Mouse (Mus musculus) stomach, postnatal 0 days (tissue): ENCODE data around the gene Dclre1a. TPM values are rescaled to one million over a fixed set of nuclear protein-coding genes. Genes with fewer than 3 reads are reported as not detected.

ENCODE experiments used
- ATAC-seq: fragments of 200-750 bp; cut with Nextera tagmentation; 2 replicates; pipeline ENCODE4 v1.8.0; 2017; ENCODE audit not compliant: low FRiP score, low TSS enrichment
- DNase-seq: peaks from one replicate; pipeline ENCODE4 v3.0.0-alpha.2; 2016; ENCODE audit warnings: low spot score
- H3K27ac ChIP-seq: fragments of 300-500 bp; sonication (generic); replicated peaks from 2 replicates; pipeline ENCODE4 v1.5.1; 2014; ENCODE audit warnings: mild to moderate bottlenecking, control low read depth
- H3K27me3 ChIP-seq: fragments of 300-500 bp; sonication (generic); 2 replicates; pipeline ENCODE4 v1.6.1; 2014; ENCODE audit warnings: low read length; ENCODE audit not compliant: control insufficient read depth, insufficient read depth
- H3K36me3 ChIP-seq: fragments of 300-500 bp; sonication (generic); 2 replicates; pipeline ENCODE4 v1.6.1; 2014; ENCODE audit warnings: low read length, mixed read lengths; ENCODE audit not compliant: control insufficient read depth, insufficient read depth
- H3K4me1 ChIP-seq: fragments of 300-500 bp; sonication (generic); replicated peaks from 2 replicates; pipeline ENCODE4 v1.6.1; 2014; ENCODE audit warnings: antibody characterized with exemption; ENCODE audit not compliant: control insufficient read depth, insufficient read depth
- H3K4me2 ChIP-seq: fragments of 300-500 bp; sonication (generic); replicated peaks from 2 replicates; pipeline ENCODE4 v1.6.1; 2014; ENCODE audit warnings: low read depth, mild to moderate bottlenecking, control low read depth, moderate library complexity
- H3K4me3 ChIP-seq: fragments of 300-500 bp; sonication (generic); 2 replicates; pipeline ENCODE4 v1.5.1; 2014; ENCODE audit warnings: low read depth, low read length, control low read depth
- H3K9ac ChIP-seq: fragments of 300-500 bp; sonication (generic); 2 replicates; pipeline ENCODE4 v1.6.1; 2014; ENCODE audit warnings: mild to moderate bottlenecking, low read length, control low read depth, mixed read lengths
- H3K9me3 ChIP-seq: fragments of 300-500 bp; sonication (generic); 2 replicates; pipeline ENCODE4 v1.6.1; 2016; ENCODE audit warnings: low read length; ENCODE audit not compliant: control insufficient read depth
- CTCF ChIP-seq: IDR thresholded peaks from 2 replicates; pipeline ENCODE4 v1.5.1; 2016; ENCODE audit warnings: antibody characterized with exemption, low read depth, mild to moderate bottlenecking, moderate library complexity
- EP300 ChIP-seq: optimal IDR thresholded peaks from 2 replicates; pipeline ENCODE3; 2016; ENCODE audit warnings: antibody characterized with exemption
- WGBS: fragments of 180-500 bp; shearing (Covaris S2); extraction: QIAGEN DNeasy Blood & Tissue Kit; methylation state at CpG from one replicate; pipeline ENCODE4 v1.1.7; 2014; 5-methylcytosine and 5-hydroxymethylcytosine counted together
- polyA plus RNA-seq: library from polyadenylated mRNA; unstranded; fragments of >200 nt; fragmentation: Nextera tagmentation; extraction: Ambion mirVana; gene quantifications from 2 replicates; pipeline ENCODE4 v1.2.1, GENCODE M21; 2015

The Dclre1a gene
- polyA plus RNA-seq, 1 experiment from 2014 or later: 10.7 TPM

DNA sequence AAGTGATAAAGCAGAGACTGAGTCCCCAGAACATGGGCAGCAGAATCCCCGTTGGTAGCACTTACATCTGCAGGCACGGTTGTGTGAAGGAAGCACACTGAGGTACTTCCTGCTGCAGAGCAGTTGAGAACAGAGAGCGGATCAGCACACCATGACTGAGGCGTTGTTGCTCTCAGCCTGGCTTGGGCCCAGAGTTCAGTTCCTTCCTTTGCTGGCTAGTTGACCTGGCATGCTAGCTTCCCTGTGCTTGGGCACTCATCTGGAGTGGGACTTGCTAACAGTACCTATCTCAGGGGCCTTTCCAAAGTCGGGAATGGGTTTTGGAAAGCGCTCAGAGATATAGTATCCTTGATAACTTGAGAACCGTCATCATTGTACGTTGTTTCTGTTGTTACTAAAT is 38.3 kb upstream of the Dclre1a start:
- no peak for ATAC-seq
- WGBS: 87% methylated on average over 8 of the region's 8 CpGs
- H3K27me3 ChIP-seq: no peaks in the 10 kb centered on the region
- H3K4me3 ChIP-seq: no peak overlapping the region
- no peak overlapping the region for H3K4me2 ChIP-seq
- H3K9ac ChIP-seq: no peak overlapping the region
- H3K4me1 ChIP-seq: no peaks in the 10 kb centered on the region
- H3K27ac ChIP-seq: no peak overlapping the region
- no peak for DNase-seq
- no peak for TF ChIP-seq EP300
- no peak for TF ChIP-seq CTCF
- H3K9me3 ChIP-seq: no peaks in the 10 kb centered on the region
- H3K36me3 ChIP-seq: 0 out of 2 replicates have a peak, but pooled peaks cover 6% of the 10 kb centered on the region

DNA sequence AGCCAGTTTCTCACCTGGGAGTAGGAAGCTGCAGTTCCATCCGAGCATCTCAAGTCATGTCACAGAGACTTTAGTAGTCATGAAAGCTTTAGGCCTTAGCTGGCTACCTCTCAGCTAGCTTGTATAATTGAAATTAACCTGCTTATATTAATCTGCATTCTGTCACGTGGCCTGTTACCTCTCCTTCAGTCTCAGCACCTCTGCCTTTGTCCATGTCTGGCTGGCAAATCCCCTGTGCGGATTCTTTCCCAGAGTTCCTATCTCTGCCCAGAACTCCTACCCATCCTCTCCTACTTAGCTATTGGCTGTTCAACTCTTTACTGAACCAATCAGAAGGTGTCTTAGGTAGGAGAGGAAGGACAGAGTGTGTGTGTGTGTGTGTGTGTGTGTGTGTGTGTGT is 36.3 kb upstream of the Dclre1a start:
- Histone ChIP-seq H3K4me1 (no peaks in the 10 kb centered on the region), H3K36me3 (0 out of 2 replicates have a peak, but pooled peaks cover 4% of the 10 kb centered on the region), H3K9me3 (no peaks in the 10 kb centered on the region), H3K4me2 (no peak overlapping the region), H3K9ac (no peak overlapping the region), H3K4me3 (no peak overlapping the region), H3K27me3 (no peaks in the 10 kb centered on the region), H3K27ac (no peak overlapping the region)
- WGBS: 71% methylated on average over 3 of the region's 3 CpGs
- TF ChIP-seq CTCF (no peak), EP300 (no peak)
- no peak for ATAC-seq
- DNase-seq: no peak

DNA sequence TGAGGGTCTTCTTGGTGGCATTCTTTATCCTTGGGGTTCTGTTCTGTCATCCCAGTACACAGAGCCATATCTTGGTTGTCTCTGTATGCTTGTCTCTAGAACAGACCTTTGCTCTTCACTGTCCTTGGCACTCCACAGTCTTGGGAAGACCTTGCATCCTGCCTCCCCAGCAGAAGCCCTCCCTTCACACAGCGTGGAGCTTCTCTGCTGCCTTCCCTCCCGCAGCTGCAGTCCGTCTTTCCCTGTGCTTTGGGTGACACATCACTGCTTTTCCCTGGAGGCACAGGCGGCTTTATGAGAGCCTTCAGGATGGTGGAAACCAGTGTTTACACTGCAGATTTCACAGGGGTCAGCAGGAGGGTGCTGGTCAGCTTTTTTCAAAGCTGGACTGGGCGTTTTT is 35.8 kb upstream of the Dclre1a start:
- no peak for ATAC-seq
- TF ChIP-seq CTCF (no peak), EP300 (no peak)

DNA sequence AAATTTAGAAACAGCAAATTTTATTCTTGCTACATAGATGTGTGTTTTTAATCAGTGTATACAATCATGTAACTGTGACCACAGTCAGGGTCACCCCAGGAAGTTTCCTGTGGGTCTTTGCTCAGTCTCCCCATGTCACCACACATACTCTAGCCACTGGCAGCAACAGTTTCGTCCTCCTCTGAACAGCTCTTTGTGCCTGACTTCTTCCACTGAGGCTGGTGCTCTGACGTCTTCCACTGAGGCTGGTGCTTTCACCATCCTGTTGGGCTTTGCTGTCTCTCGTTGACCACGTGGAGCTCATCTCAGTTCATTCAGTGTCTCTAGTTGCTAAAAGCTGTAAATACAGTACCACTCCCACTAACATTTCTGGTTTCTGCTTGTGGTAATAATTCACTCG is 34.0 kb upstream of the Dclre1a start:
- H3K9ac ChIP-seq: no peak overlapping the region
- no peak for ATAC-seq
- no peak overlapping the region for H3K27ac ChIP-seq
- DNase-seq: no peak
- H3K4me1 ChIP-seq: no peaks in the 10 kb centered on the region
- WGBS: 87% methylated on average over 5 of the region's 5 CpGs
- no peaks in the 10 kb centered on the region for H3K9me3 ChIP-seq
- H3K27me3 ChIP-seq: no peaks in the 10 kb centered on the region
- no peak overlapping the region for H3K4me2 ChIP-seq
- H3K36me3 ChIP-seq: peaks cover 5% of the 10 kb centered on the region; the same call in 1 of the 2 replicates
- H3K4me3 ChIP-seq: no peak overlapping the region
- TF ChIP-seq CTCF (no peak), EP300 (no peak)

More for the DNA sequence above, 35.8 kb upstream of the Dclre1a start:
- H3K4me3 ChIP-seq: no peak overlapping the region
- H3K27me3 ChIP-seq: no peaks in the 10 kb centered on the region
- DNase-seq: no peak
- H3K9me3 ChIP-seq: no peaks in the 10 kb centered on the region
- H3K4me1 ChIP-seq: no peaks in the 10 kb centered on the region
- H3K9ac ChIP-seq: no peak overlapping the region
- H3K27ac ChIP-seq: peak overlapping the region; percentile 24; the same call in 1 of the 2 replicates
- no peak overlapping the region for H3K4me2 ChIP-seq
- H3K36me3 ChIP-seq: 0 out of 2 replicates have a peak, but pooled peaks cover 2% of the 10 kb centered on the region
- 29% methylated on average over 5 of the region's 5 CpGs for WGBS

DNA sequence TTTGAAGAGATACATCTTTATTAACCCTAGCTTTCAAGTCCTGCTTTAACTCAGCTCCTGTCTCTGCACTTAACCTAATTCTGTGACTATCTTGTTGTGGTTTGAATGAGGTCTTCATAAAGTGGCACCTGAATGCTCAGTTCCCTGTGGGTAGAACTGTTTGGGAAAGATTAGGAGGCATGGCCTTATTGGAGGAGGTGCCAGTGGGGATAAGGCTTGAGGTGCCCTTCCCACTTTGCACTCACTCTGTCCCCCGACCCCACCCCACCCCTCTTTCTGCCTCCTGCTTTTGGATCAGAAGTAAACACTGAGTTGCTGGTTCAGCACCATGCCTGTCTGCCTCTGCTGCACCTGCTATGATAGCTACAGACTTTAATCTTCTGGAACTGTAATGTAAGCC is 29.8 kb upstream of the Dclre1a start:
- Histone ChIP-seq H3K4me2 (no peak overlapping the region), H3K9me3 (no peaks in the 10 kb centered on the region), H3K4me1 (no peaks in the 10 kb centered on the region), H3K9ac (no peak overlapping the region), H3K4me3 (no peak overlapping the region), H3K27me3 (no peaks in the 10 kb centered on the region), H3K27ac (no peak overlapping the region), H3K36me3 (peaks cover 7% of the 10 kb centered on the region; the same call in 1 of the 2 replicates)
- TF ChIP-seq EP300 (no peak), CTCF (no peak)
- no peak for DNase-seq
- WGBS: 76% methylated on average over 1 of the region's 1 CpGs
- ATAC-seq: no peak

DNA sequence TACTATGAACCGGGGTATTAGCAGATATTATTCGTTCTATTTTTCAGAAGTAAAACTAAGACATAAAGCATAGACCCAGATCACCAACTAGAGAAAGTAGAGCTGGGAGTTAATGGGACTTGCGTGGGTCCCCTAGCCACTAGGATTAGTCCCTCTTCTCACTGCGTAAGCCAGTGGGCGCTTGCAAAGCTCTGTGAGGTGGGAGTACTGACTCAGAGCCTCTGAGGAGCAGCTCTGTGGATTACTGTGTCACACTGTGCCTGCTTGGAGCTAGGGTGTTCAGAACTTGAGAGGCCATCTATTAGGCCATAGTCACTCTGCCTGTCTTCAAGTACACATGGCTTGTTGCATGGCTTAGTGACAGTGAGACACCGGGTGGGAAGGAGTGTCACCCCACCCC is 25.2 kb upstream of the Dclre1a start:
- Histone ChIP-seq H3K4me2 (no peak overlapping the region), H3K36me3 (peaks cover 7% of the 10 kb centered on the region; the same call in 1 of the 2 replicates), H3K4me1 (no peaks in the 10 kb centered on the region), H3K9me3 (no peaks in the 10 kb centered on the region), H3K4me3 (no peak overlapping the region), H3K9ac (no peak overlapping the region), H3K27ac (no peak overlapping the region), H3K27me3 (no peaks in the 10 kb centered on the region)
- ATAC-seq: no peak
- WGBS: 94% methylated on average over 6 of the region's 6 CpGs
- no peak for DNase-seq
- TF ChIP-seq CTCF (no peak), EP300 (no peak)
